9 mouse cellular contexts compared by ENCODE assay signal in the genomic region with DNA sequence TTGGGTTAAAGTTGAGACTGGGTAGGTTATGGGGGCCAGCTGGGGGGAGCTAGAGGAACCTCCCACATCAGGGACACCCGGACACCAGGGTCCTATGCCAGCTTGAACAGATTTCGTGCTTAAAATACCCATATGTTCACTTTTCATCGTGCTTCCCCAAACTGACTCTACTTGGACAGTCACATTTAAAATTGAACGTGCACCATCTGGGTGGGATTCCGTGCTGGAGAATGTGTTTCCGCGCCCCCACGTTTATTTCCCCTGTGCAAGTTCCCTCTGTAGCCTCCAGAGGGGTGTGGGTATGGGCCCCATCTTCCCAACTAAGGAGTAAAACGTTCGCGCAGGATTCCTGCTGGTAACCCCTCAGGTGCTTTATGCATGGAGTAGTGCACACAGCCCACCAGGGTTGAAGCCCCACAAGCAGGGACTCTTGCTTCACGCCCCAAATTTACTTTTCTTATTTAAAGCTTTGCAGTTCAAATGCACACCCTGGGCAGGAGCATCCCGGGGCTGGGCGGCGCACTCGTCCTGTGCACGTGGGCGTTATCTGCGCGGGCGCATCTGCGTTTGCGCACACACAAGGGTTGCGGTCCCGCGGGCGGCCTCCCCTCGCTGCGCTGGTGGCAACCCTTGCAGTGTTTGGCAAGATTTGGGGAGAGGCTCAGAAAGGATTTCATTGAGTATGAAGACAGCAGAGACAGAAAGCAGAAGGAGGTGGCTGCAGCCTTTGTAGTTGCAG. TPM values are rescaled to one million over a fixed set of nuclear protein-coding genes. Genes with fewer than 3 reads are reported as not detected.
DNase-seq lines count a peak whose midpoint lies in the region; ATAC-seq lines count a peak whose summit lies in the region.
"Had no signal": no experiment of that assay in that cellular context is flagged by ENCODE, and none has a peak within 500 bp of the region (broad histone marks: within the 10 kb centered on the region; RNA-seq: fewer than 3 reads in every experiment).

No protein-coding gene starts in this region.

- H3K27ac ChIP-seq in heart, embryonic 11.5 days (ENCODE audit: low read depth, low read length): no peak overlapping the region
- H3K27ac ChIP-seq in hindbrain, embryonic 12.5 days: no peak overlapping the region

- no peaks in the 10 kb centered on the region for H3K9me3 ChIP-seq in heart, embryonic 11.5 days (replicated peaks; ENCODE audit: control insufficient read depth, low read length)
- H3K9me3 ChIP-seq in hindbrain, embryonic 12.5 days (replicated peaks): no peaks in the 10 kb centered on the region

- peak overlapping the region; percentile 29 for H3K4me3 ChIP-seq in heart, embryonic 11.5 days (ENCODE audit: low read depth, low read length)
- H3K4me3 ChIP-seq in hindbrain, embryonic 12.5 days: peak overlapping the region; percentile 35

- peaks cover 44% of the 10 kb centered on the region for H3K27me3 ChIP-seq in heart, embryonic 11.5 days (ENCODE audit: control insufficient read depth, insufficient read depth, low read length)
- peaks cover 51% of the 10 kb centered on the region for H3K27me3 ChIP-seq in hindbrain, embryonic 12.5 days

- H3K4me1 ChIP-seq in heart, embryonic 11.5 days (ENCODE audit: control insufficient read depth, insufficient read depth, low read length): peaks cover 3% of the 10 kb centered on the region
- peaks cover 24% of the 10 kb centered on the region for H3K4me1 ChIP-seq in hindbrain, embryonic 12.5 days

- H3K9ac ChIP-seq in heart, embryonic 11.5 days (ENCODE audit: low read depth, low read length): no peak overlapping the region
- no peak overlapping the region for H3K9ac ChIP-seq in hindbrain, embryonic 12.5 days

- no peaks in the 10 kb centered on the region for H3K36me3 ChIP-seq in heart, embryonic 11.5 days (ENCODE audit: control insufficient read depth, insufficient read depth, low read length)
- no peaks in the 10 kb centered on the region for H3K36me3 ChIP-seq in hindbrain, embryonic 12.5 days

- DNase-seq in heart, postnatal 4 days: no peak
- DNase-seq in R1 (ENCODE audit: low read depth, low spot score): peak; percentile 51
- no peak for DNase-seq in B cell, adult 2 months
- no peak for DNase-seq in adrenal gland, adult 18-20 months (ENCODE audit: low spot score in 2 of 2)

- no peak; the same call in 1 of the 2 replicates for ATAC-seq in heart, embryonic 11.5 days (replicated peaks; ENCODE audit: insufficient number of reproducible peaks, low FRiP score, low TSS enrichment)
- no peak for ATAC-seq in hindbrain, embryonic 12.5 days (ENCODE audit: low FRiP score)
- peak; percentile 39; the same call in 1 of the 2 replicates for ATAC-seq in megakaryocyte progenitor cell, adult 5-6 weeks (replicated peaks; ENCODE audit: poor library complexity)
- ATAC-seq in monocyte, adult 5-6 weeks (replicated peaks; ENCODE audit: insufficient number of reproducible peaks, low FRiP score, low TSS enrichment, poor library complexity, severe bottlenecking): no peak

- 2% methylated on average over 29 of the region's 29 CpGs for WGBS in heart, embryonic 11.5 days (ENCODE audit: insufficient replicate concordance)
- 3% methylated on average over 29 of the region's 29 CpGs for WGBS in hindbrain, embryonic 12.5 days

- peak overlapping the region; percentile 87 for H3K4me2 ChIP-seq in heart, embryonic 11.5 days
- H3K4me2 ChIP-seq in hindbrain, embryonic 12.5 days (replicated peaks): peak overlapping the region; percentile 47

RNA-seq across cellular contexts. Expression of a gene that starts 21.6 kb away (rescaled TPM):
- not detected in 2 replicates for polyA plus RNA-seq in heart, embryonic 11.5 days (2014; fragmentation: Nextera tagmentation; extraction: Ambion mirVana)
- not detected for total RNA-seq in heart, postnatal 4 days (2021)
- polyA plus RNA-seq in hindbrain, embryonic 12.5 days (2016; fragmentation: Nextera tagmentation; extraction: Ambion mirVana): not detected in 2 replicates
- total RNA-seq in megakaryocyte progenitor cell, adult 5-6 weeks (2015): not detected in 2 replicates
- total RNA-seq in megakaryocyte progenitor cell, adult 5-6 weeks (2017): not detected in 2 replicates
- total RNA-seq in monocyte, adult 5-6 weeks (2017): not detected in 3 replicates
- total RNA-seq in adrenal gland, adult 18-20 months (2021): not detected
- polyA plus RNA-seq: C2C12 had no signal

RNA-seq across cellular contexts. Expression of a gene that starts 34.8 kb away (rescaled TPM):
- polyA plus RNA-seq in heart, embryonic 11.5 days (2014; fragmentation: Nextera tagmentation; extraction: Ambion mirVana): not detected in 2 replicates
- not detected for total RNA-seq in heart, postnatal 4 days (2021)
- polyA plus RNA-seq in hindbrain, embryonic 12.5 days (2016; fragmentation: Nextera tagmentation; extraction: Ambion mirVana): not detected in 2 replicates
- total RNA-seq in megakaryocyte progenitor cell, adult 5-6 weeks (2015): not detected in 2 replicates
- total RNA-seq in megakaryocyte progenitor cell, adult 5-6 weeks (2017): not detected in 2 replicates
- not detected in 3 replicates for total RNA-seq in monocyte, adult 5-6 weeks (2017)
- total RNA-seq in adrenal gland, adult 18-20 months (2021): not detected
- polyA plus RNA-seq: C2C12 had no signal

RNA-seq across cellular contexts. Expression of a gene that starts 43.3 kb away (rescaled TPM):
- not detected in 2 replicates for polyA plus RNA-seq in heart, embryonic 11.5 days (2014; fragmentation: Nextera tagmentation; extraction: Ambion mirVana)
- total RNA-seq in heart, postnatal 4 days (2021): not detected
- polyA plus RNA-seq in hindbrain, embryonic 12.5 days (2016; fragmentation: Nextera tagmentation; extraction: Ambion mirVana): not detected in 2 replicates
- not detected in 2 replicates for total RNA-seq in megakaryocyte progenitor cell, adult 5-6 weeks (2015)
- total RNA-seq in megakaryocyte progenitor cell, adult 5-6 weeks (2017): not detected in 2 replicates
- not detected in 3 replicates for total RNA-seq in monocyte, adult 5-6 weeks (2017)
- total RNA-seq in adrenal gland, adult 18-20 months (2021): not detected
- polyA plus RNA-seq: C2C12 had no signal
